Mouse (Mus musculus) regulatory T cell (primary cell): ENCODE data around the gene Luc7l3.
"Not testable (repeated sequence)": the region's sequence is repeated elsewhere in the genome, so short reads cannot be mapped to it uniquely, and the experiment has no call there.

ENCODE experiments used
- in situ Hi-C: fragments of 300-600 bp; cut with MboI, MseI; formaldehyde crosslinking; loops from one replicate; pipeline ENCODE4 v1.15.1; 2025; ENCODE audit warnings: high pct_unique_total_duplicates

Luc7l3 gene

DNA sequence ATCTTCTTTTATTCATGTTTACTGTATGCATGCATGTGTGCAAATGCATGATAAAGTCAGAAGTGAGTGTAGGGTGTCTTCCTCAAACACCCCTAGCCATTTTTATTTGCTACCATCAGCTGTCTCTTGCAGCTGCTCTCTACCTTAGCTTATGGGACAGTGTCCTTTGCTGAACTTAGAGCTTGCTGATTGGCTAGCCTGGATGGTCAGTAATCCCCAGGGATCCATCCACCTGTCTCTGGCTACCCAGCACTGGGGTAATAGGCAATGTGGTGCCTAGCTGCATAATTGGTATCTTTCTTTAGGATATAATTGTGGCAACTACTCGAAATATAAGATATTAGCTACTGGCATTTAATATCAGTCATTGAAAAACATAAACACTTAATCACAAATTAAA, 9.1 kb downstream of the Luc7l3 start:
- in situ Hi-C loops, result loop anchor here (10.0 kb wide), 1 partner anchor 348 kb away; the partner anchor contains the start of genes Gm20390 and Nme1

DNA sequence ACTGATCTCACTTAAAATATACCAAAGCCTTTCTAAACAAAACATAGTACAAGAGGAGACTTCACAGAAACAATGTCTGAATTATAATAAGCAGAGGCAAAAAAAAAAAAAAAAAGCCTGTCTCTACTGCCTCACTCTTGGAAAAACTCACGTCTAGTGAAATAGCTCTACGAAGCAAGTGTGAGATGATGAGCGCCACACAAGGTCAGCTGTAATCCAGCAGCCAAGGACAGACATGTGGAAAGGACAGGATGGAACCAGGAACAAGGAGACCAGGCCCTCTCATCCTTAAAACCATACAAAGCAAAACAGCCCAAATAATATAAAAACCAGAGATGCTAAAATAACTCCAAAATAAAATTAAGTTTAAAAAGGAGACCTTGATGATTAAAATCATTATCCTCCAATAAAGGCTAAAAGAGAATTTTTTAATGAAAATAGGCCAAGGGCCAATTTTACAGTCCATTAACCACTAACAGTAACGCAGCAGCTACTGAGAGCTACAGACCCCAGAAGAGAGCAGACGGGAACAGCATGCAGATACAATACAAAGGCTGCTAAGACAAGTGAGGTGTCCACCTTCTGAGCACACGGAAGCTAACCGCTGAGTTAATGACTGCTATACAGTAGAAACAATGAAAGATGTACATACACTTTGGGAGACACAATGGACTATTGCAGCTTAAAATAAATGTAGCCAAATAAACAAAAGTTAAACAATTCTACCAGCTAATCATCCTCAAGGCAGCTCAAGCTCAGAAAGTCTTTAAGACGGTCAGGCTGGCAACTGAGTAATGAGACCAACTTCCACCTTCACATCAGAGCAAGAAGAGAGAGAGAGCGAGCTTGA, 26.6 kb downstream of the Luc7l3 start:
- in situ Hi-C loops, result no loop called here

DNA sequence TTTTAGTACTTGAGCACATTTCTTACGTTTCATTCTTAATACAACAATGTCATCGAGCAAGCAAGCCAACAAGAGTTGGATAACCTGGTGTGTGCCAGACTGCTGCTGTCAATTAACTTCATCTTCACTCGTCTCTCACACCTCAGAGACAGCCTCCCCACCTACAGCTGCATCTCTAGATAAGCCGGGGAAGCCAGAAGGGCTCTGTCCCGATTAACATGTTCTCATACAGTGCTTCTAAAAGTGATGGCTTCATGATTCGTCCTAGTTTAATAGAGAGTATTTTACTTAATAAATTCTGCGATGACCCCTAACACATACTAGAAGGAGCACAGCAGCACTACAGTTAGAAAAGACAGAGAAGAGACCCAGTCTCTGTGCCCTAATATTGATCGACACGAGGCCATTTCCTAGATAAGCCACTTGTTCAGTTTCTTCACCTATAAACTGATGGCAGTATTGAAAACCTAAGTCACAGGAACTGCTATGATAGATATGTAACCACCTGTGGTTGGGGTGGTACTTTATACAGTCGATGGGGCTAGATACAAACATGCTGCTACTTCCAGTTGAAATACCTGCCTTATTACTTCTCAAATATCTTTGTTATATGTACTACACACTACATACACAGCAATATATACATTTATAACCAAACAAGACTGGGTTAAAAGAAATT, 31.6 kb downstream of the Luc7l3 start:
- in situ Hi-C loops, result no loop called here

DNA sequence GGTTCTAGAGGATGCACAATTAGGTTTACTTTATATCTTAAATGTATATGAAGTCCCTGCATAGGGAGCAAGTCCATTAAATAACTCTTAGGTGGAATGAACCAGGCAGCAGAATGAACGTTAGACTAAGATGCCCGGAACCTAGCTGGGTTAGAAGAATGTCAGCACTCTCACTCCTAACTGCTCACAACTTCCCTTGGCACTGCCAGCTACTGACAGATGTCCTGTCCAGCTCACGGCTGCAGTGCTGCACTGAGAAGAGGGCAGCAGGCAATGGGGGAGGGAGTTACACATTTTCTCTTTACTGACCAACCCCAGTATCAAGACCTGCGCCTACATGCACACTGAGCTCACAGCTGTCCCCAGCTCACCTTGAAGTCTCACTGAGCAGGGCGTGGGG, 34.7 kb downstream of the Luc7l3 start:
- in situ Hi-C loops, result no loop called here

DNA sequence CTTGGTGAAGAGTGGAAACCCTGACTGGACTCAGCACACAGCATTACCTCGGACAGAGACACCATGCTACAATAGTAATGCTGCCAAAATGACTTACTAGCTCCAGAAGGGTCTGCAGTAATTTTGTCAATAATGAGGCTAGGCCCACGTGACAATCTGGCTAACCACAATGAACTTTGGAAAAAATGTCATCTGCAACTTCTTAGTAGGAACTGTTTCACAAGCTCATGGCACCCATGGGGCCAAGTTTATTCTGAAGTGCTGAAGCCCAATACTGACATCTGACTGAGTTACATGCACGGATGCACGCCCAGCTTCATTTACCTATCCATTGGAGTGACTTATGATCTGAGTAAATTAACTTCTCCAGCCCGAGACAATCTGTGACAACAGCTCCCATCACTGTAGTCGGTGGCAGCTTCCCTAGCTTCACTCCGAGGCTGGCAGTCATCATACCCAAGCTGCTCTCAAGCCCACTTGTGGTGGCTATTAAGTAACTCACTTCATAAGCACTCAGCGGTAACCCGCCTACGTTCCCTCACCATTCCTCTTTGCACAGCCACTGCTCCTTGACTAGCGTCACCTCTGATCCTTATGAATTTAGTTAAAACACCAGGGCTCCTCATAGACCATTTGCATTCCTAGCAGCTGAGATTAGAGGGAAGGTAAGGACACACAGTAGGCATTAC, 35.8 kb downstream of the Luc7l3 start:
- in situ Hi-C loops, result no loop called here

DNA sequence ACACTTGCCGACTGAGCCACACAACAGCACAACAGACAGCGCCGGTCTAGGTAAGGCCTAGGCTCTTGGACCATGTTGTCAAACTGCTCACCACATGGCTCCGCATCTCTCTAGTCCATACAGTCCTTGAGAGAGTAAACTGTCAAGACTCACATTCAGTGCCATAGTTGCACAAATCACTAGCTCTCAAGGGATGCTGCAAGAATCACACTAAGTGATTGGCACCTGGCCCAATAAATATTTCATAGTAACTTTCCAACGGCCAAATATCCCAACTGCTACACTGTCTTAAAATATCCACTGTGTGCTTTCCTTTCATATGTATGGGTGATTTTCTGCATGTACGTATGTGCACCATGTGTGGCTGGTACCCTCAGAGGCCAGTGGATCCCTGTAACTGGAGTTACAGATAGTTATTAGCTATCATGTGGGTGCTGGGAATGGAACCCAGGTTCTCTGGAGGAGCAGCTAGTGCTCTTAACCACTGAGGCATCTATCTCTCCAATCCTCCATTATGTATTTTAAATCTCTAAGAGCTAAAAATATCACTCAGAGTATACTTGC, 38.2 kb downstream of the Luc7l3 start:
- in situ Hi-C loops, result no loop called here

DNA sequence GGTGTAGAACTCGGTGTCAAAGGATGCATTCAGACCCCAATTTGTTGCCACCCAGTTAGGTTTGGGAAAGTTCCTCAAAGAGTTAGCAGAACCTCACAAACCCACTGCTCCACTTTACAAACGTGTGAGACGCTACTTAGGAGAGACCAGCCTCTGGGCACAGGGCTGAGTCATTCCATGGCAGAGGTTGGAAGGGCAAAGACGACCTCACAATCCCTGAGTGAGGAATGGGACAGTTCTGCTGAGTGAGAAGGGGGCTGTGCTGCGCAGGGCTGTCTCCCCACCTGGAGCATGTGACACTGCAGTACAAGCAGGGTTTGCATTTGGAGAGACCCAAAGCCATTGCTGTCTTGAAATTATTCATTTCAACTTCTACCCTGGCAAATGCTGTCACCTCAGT, 39.5 kb downstream of the Luc7l3 start:
- in situ Hi-C loops, result no loop called here

DNA sequence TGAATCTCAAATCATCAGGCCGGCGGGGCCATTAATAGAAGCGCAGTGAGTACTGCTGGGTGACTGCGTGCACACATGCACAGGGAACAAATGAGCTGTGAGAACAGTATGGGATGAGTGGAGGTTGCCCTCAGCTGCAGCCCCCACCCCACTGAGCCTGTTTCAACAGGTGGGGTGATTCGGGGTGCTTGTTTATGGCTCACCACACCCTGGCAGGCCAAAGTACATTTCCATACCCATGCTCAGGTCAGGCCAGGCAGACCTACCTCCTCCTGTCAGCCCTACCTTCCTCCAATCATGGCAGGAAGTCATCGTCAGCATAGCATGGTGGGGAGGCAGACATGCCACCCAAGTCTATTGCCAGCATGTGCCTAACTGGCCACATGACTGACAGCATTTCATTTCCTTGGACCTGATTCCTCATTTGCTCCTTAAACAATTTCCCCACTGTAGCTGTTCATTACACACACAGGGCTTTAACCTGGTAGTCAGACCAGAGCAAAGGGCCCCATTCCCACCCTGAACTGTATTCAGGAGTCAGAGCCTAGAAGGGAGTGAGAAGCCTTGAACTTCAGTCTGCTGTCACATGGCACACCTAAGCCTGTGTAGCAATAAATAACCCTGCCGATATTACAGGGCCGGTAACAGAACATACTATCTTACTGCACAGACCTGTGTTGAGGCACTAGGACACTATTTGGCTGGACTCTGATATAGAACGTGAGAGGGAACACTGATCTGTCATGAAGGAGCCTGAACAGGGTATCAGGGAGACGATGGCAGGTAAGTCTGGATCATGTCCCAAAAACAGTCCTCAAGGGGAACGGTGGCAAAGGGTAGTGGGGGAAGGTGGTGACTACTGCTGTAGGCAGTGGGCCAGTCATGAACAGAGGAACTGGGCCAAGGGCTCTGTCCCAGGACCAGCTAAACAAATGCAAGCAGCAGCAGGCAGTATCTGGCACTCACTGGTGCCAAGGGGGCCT, 40.3 kb downstream of the Luc7l3 start, which contains the start of gene Gm21885:
Gene Gm21885, plus strand, starts transcription at position 675 of the 983 bp plus-strand sequence.
- in situ Hi-C loops, result no loop called here

DNA sequence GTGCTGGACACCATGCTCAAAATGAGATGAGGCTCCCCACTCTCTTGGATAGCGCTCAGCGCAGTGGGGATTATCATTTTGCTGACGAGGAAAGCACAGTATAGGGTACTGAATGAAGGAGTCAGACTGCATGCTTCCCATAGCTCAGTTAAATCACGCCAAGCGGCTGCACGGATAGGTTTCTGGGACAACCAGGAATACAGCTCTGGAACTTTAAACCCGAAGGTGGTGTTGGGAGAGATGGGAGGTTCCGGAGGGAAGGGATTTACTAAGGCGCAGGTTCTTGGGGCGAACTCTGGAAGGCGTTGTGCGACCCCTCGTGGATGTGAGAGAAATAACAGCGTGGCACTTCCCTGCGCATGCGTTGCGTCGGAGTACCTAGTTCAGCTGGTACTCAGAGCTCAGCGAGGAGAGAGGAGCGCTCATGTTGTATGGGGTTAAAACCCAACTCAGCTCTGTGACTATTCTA, 44.9 kb downstream of the Luc7l3 start:
- in situ Hi-C loops, result no loop called here

DNA sequence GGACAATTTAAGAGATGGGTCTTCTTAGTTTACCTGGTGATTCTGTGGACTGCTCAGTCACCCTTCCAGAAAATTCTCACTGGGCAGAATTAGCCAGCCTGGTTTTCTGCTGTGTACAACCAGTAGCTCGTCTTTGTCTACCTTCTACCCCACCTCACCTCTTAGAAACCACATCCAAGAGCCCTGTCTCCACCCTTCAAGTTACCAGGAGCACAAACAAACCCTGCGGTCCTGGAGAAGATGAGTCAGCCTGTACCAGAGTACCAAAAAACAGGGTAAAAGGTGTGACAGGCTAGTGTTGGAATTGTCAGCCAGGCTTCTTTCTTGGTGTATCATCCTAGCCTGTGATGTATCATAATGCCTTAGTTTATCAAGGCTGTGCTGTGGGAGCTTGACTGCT, 46.1 kb downstream of the Luc7l3 start:
- in situ Hi-C loops, result no loop called here

DNA sequence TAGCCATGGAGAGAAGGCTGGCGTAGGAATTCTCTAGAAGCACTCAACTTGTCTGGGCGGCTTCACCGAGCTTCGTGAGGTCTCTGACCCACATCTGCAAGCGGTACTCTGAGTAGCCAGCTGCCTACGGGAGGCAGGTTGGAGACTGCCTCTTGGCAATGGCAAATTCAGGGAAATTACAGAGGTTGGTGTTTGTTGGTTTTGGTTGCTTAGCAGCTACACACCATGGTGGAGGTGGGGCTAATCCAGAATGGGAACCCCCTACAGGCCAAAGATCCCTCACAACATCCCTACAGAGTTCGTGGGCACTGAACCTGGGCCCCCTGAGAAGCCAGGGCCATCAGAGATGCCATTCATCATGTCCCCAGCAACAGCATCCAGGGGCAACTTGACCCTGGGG, 46.6 kb downstream of the Luc7l3 start:
- in situ Hi-C loops, result no loop called here

DNA sequence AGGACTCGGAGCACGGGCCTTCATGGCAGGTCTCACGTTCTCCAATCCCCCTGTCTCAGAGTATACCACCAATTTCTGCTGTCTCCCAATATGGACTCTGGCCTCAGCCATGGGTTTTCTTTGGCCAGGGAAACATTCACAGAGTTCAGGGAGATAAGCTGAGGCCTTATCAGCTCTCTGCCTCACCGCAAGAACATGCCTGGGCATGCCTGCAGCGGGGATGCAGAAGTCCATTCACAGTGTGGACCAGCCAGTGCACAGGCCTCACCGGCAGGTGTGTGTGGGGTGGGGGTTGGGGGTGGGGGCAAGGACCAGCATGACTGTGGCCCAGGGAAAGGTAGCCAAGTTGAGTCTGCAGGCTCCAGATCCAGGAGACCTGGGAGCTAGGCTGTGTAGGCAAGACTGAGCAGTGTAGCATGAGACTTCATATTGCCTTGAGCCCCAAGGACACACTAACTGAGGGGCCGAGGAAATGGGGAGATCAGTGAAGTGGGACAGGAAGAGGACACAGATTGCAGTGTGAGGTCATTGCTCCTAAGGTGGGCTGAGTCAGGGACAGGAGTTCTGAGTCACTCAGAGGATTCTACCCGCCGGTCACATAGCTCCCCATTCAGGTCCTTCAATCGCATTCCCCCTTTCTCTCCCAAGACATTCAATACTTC, 47.5 kb downstream of the Luc7l3 start:
- in situ Hi-C loops, result loop anchor here (5.0 kb wide), 1 partner anchor 137 kb away; no protein-coding TSS in a partner anchor

DNA sequence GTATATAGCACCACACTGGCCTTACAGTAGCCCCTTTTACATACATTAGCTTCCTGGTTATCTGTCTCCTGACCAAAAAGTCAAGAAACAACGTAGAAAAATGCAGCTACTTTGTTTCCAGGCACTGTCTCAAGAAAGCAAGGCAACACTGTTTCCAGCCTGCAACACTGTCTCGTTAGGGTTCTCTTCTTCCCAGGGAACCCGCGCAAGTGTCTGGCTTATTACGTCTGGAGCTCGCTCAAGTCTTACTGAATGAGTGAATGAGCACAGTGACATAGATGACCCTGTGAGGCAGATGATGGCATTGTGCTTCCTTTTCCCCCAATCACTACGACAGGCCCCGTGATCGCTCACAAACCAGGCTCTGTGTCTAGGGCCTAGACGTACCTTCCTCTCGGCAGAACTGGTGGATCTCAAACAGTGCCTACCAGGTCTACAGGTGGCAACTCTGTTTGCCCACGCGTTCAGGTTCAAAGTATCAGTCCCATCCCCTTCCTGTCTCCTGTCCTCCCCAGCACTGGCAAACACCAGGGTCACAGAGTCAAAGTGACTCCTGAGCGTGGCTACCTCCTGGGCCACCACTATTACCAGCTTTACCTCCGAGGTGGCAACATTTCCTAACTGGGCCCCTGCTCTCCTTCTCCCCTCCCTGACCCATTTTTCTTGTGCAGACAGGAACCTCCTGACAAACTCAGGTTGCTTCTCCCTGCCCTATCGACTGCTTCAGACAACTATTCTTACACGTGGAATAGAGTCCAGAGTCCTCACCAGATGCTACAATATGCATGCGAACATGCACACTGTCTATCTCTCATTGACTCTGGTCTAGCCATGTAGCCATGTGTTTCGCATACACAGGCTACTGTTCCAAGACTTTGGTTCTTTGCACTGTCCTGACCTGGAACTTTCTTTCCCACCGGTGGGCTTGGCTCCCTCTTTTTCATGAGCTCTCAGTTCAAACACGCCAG, 48.5 kb downstream of the Luc7l3 start:
- in situ Hi-C loops, result loop anchor here (5.0 kb wide), 1 partner anchor 136 kb away; no protein-coding TSS in a partner anchor

DNA sequence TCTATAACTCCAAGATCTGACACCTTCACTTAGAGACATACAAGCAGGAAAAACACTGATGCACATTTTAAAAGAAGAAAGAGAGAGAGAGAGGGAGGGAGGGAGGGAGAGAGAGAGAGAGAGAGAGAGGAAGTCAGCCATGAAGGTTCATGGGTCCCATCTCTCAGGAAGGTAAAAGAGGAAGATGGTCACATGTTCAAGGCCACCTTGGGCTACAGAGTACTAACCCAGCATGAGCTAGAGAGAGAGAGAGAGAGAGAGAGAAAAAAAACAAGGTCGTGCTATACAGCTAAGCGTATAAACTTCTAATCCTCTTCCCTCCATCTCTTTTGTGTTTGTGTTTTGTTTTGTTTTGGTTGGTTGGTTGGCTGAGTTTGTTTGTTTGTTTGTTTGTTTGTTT, 50.8 kb downstream of the Luc7l3 start:
- in situ Hi-C loops, result loop anchor here (5.0 kb wide), 1 partner anchor 134 kb away; no protein-coding TSS in a partner anchor

DNA sequence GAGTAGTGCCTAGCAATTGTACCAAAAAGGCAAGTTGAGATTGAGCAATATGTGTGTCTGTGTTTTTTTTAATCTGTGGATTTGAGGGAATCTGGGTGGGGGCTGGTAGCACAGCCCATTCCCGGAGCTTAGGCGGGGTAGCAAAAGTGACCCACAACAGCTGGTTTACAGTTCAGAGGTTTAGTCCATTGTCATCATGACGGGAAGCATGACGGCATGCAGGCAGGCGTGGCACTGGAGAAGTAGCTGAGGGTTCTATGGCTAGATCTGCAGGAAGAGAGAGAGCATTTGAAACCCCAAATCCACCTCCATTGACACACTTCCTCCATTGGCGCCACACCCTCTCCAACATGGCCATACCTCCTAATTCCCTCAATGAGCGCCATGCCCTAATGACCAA, 51.9 kb downstream of the Luc7l3 start:
- in situ Hi-C loops, result loop anchor here (5.0 kb wide), 1 partner anchor 133 kb away; no protein-coding TSS in a partner anchor

DNA sequence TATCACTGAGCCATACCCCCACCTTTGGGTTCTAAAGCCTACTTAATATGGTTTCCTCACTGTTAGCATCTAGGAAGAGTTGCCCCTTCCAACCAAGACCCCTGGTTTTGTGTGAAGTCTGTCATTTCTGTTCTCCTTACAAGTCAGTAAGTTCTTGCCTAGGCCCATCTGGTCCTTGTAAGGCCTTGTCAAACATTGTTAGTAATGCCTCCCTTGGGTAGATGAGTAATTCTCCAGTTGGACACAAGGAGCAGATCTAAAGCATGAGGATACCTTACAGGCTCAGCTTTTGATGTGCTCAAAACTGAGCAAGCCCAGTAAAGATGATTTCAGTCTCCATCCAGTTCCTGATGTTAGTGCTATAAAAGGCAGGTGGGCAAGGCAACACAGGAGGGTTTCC, 53.0 kb downstream of the Luc7l3 start:
- in situ Hi-C loops, result no loop called here

DNA sequence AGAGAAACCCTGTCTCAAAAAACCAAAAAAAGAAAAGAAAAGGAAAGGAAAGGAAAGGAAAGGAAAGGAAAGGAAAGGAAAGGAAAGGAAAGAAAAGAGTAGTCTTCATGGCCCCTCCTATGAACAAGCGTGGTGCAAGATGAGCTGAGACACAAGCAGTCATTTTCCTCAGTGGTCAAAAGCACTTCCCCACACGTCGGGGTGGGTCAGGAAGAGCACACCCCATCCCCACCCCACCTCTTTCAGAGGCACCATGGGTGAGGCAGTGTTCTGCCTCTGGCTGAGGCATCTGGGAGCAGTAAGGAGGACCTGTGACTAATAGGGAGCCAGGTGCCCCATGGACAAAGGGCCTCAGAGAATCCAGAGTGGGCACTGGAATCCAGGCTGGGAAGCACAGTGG, 55.6 kb downstream of the Luc7l3 start:
- in situ Hi-C loops, result not testable (repeated sequence)

DNA sequence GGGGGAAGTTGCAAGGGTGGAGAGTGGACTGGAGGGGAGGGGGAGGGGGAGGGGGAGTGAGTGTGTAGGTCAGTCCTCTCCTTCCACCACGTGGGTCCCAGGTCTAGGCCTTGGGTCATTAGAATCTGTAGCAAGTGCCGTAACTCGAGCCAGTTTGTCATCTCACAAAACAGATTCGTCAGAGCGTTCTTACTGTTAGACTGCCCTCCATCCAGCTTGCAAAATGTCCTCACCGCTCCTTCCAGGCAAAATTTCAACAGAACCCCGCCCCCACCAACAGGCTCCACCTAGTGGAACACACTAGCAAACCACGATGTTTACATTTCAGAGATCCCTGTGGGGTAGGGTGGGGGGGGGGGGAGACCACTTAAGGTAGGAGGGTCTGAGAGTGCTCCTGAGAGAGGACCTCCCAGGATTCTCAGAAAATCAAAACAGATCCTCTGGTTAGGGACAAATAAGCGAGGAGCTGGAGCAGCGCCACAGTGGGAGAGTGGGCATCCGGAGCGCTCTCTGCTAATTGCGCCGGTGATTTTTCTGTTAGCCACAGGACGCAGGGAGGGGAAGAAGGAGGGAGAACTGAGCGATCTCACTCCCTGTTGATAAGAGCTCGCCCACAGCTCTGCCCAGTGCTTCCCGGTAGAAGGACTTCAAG, 56.5 kb downstream of the Luc7l3 start:
- in situ Hi-C loops, result no loop called here
